Mouse (Mus musculus): ENCODE measurements around the gene Rhox4a2. TPM values are rescaled to one million over a fixed set of nuclear protein-coding genes. Genes with fewer than 3 reads are reported as not detected.
"Not testable (repeated sequence)": the region's sequence is repeated elsewhere in the genome, so short reads cannot be mapped to it uniquely, and the experiment has no call there.

Gene Rhox4a2
- not detected for total RNA-seq (2021)
- long read RNA-seq, experiment 1: 0 reads
- long read RNA-seq, experiment 2: 0 reads

- H3K4me3 ChIP-seq; intact Hi-C loops (cut with DNase I); DNase-seq; H3K27ac ChIP-seq: not testable (repeated sequence)
Measured at GRCm38 (mm10) chrX:37390548-37390947, at the start of gene Rhox4a2. Gene Rhox4a2 (plus strand): TSS chrX:37390848.

GRCm38 (mm10) chrX:37379728-37380127 lies 10.9 kb upstream of the Rhox4a2 start, which contains the start of gene Rhox3a2:
Gene Rhox3a2 (plus strand): TSS chrX:37380028.
- intact Hi-C loops (cut with DNase I); H3K27ac ChIP-seq; DNase-seq; H3K4me3 ChIP-seq: not testable (repeated sequence)

GRCm38 (mm10) chrX:37411767-37412166 lies 21.1 kb downstream of the Rhox4a2 start, which contains the start of gene Rhox2b:
Gene Rhox2b (plus strand): TSS chrX:37412067.
- DNase-seq; H3K4me3 ChIP-seq; H3K27ac ChIP-seq; intact Hi-C loops (cut with DNase I): not testable (repeated sequence)

- H3K4me3 ChIP-seq; DNase-seq; intact Hi-C loops (cut with DNase I); H3K27ac ChIP-seq: not testable (repeated sequence)
Measured at GRCm38 (mm10) chrX:37432194-37432593, 41.5 kb downstream of the Rhox4a2 start, which contains the start of gene Rhox4b. Gene Rhox4b (plus strand): TSS chrX:37432494.

Other genes with a start within 250 kb of the Rhox4a2 start
- gene Akap14, start 222.0 kb upstream of the Rhox4a2 start, total RNA-seq (2021): not detected
- gene Ndufa1, start 199.7 kb upstream of the Rhox4a2 start, total RNA-seq (2021): 100 to 1,000 TPM; 357 to 460 TPM
- gene Rnf113a1, start 199.6 kb upstream of the Rhox4a2 start, total RNA-seq (2021): 1 to 10 TPM; 1.7 to 2.6 TPM
- gene Gm9, start 179.8 kb upstream of the Rhox4a2 start, total RNA-seq (2021): not detected
- not detected for gene Rhox1, start 168.6 kb upstream of the Rhox4a2 start, total RNA-seq (2021)
- not detected for gene Rhox2a, start 145.9 kb upstream of the Rhox4a2 start, total RNA-seq (2021)
- gene Rhox3a, start 140.9 kb upstream of the Rhox4a2 start, total RNA-seq (2021): not detected
- gene Rhox4a, start 125.5 kb upstream of the Rhox4a2 start, total RNA-seq (2021): not detected
- not detected for gene Rhox3a2, start 10.8 kb upstream of the Rhox4a2 start, total RNA-seq (2021)
- gene Rhox2b, start 21.2 kb downstream of the Rhox4a2 start, total RNA-seq (2021): not detected
- gene Rhox4b, start 41.6 kb downstream of the Rhox4a2 start, total RNA-seq (2021): not detected
- not detected for gene Rhox2c, start 62.8 kb downstream of the Rhox4a2 start, total RNA-seq (2021)
- not detected for gene Rhox3c, start 67.7 kb downstream of the Rhox4a2 start, total RNA-seq (2021)
- not detected for gene Rhox4c, start 89.5 kb downstream of the Rhox4a2 start, total RNA-seq (2021)
- not detected for gene Rhox2d, start 102.6 kb downstream of the Rhox4a2 start, total RNA-seq (2021)
- gene Rhox4d, start 123.5 kb downstream of the Rhox4a2 start, total RNA-seq (2021): not detected
- not detected for gene Rhox2e, start 139.6 kb downstream of the Rhox4a2 start, total RNA-seq (2021)
- gene Rhox3e, start 151.2 kb downstream of the Rhox4a2 start, total RNA-seq (2021): not detected
- gene Rhox4e, start 166.6 kb downstream of the Rhox4a2 start, total RNA-seq (2021): not detected
- gene Rhox2f, start 180.6 kb downstream of the Rhox4a2 start, total RNA-seq (2021): not detected
- not detected for gene Rhox3f, start 190.1 kb downstream of the Rhox4a2 start, total RNA-seq (2021)
- gene Rhox4f, start 216.9 kb downstream of the Rhox4a2 start, total RNA-seq (2021): not detected
- gene Rhox3g, start 237.8 kb downstream of the Rhox4a2 start, total RNA-seq (2021): not detected

Measured in gastrocnemius, adult 2 months (tissue).